Mouse (Mus musculus): Measurements from ENCODE around the gene Sorbs1.

GRCm38 (mm10) chr19:40469792-40470191, 43.8 kb downstream of the Sorbs1 start:
- no peak for TF ChIP-seq CTCF (IDR thresholded peaks at IDR 0.05; ENCODE audit: borderline replicate concordance, insufficient read depth, low read length)
- TF ChIP-seq POLR2A (IDR thresholded peaks at IDR 0.05; ENCODE audit: low read depth, low read length) = no peak

All from embryonic fibroblast, embryonic 13.5 days (primary cell).